Mouse (Mus musculus): ENCODE results near the gene Dmxl2.

DNA sequence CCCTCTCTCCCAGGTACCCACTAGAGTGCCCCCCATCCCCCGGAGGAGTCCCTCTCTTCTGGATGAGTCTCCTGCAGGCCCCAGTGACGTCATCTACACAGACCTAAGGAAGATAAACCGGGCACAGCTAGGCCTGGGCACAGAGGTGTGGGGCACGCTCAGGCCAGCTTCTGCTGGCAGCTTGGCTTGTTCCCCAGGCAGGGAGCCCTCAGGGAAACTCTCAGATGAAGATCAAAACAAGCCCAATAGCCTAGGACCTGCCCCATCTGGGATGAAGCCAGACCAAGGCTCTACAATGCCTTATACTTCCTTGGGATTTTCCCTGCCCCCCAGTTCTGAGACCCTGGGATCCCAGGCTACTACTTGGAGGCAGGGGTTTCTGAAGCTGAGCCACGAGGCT is 39.4 kb upstream of the Dmxl2 start:
- no peak for TF ChIP-seq CTCF (IDR thresholded peaks at IDR 0.05; ENCODE audit: low read depth)
- no peak for TF ChIP-seq EP300 (IDR thresholded peaks at IDR 0.05; ENCODE audit: low read depth)
